ENCODE assay signal across 8 mouse cellular contexts in genomic region chr5:113735345-113736112, GRCm38 (mm10). TPM values are rescaled to one million over a fixed set of nuclear protein-coding genes. Genes with fewer than 3 reads are reported as not detected.
A peak's percentile ranks its signal among the peaks of the same experiment; 100 is the strongest.
DNase-seq lines count a peak whose midpoint lies in the region; ATAC-seq and TF ChIP-seq lines count a peak whose summit lies in the region.

Ficd (plus strand) TSS chr5:113735803.

- H3K27me3 ChIP-seq in kidney, embryonic 14.5 days (ENCODE audit: control insufficient read depth, insufficient read depth, low read length) = no peaks in the 10 kb centered on the region
- H3K27me3 ChIP-seq in limb, embryonic 15.5 days = no peaks in the 10 kb centered on the region

- no peaks in the 10 kb centered on the region for H3K9me3 ChIP-seq in kidney, embryonic 14.5 days (ENCODE audit: control insufficient read depth, low read length)
- no peaks in the 10 kb centered on the region for H3K9me3 ChIP-seq in limb, embryonic 15.5 days

- peak within 1 kb of the TSS; percentile 70 for H3K9ac ChIP-seq in kidney, embryonic 14.5 days (ENCODE audit: low read depth, low read length)
- peak within 1 kb of the TSS; percentile 65 for H3K9ac ChIP-seq in limb, embryonic 15.5 days

- TF ChIP-seq POLR2A in bone marrow macrophage, adult 2 months (IDR thresholded peaks at IDR 0.05; ENCODE audit: borderline replicate concordance, low read depth, low read length) = no peak
- TF ChIP-seq POLR2A in embryonic fibroblast, embryonic 13.5 days (IDR thresholded peaks at IDR 0.05; ENCODE audit: low read depth, low read length) = peak; percentile 90

- H3K27ac ChIP-seq in bone marrow macrophage, adult 2 months (ENCODE audit: insufficient read depth, low read depth, low read length) = peak within 1 kb of the TSS; percentile 73
- peak within 1 kb of the TSS; percentile 67 for H3K27ac ChIP-seq in embryonic fibroblast, embryonic 13.5 days (ENCODE audit: insufficient read depth, low read length)
- H3K27ac ChIP-seq in kidney, embryonic 14.5 days (ENCODE audit: low read depth, low read length) = peak within 1 kb of the TSS; percentile 91
- H3K27ac ChIP-seq in limb, embryonic 15.5 days = peak within 1 kb of the TSS; percentile 95

- ATAC-seq in kidney, embryonic 14.5 days (ENCODE audit: low FRiP score, low TSS enrichment) = peak; percentile 95
- peak; percentile 91 for ATAC-seq in limb, embryonic 15.5 days (ENCODE audit: insufficient number of reproducible peaks, low FRiP score, low TSS enrichment, low read depth)

- 2% methylated on average over 55 of the region's 71 CpGs for WGBS in kidney, embryonic 14.5 days
- 1% methylated on average over 64 of the region's 71 CpGs for WGBS in limb, embryonic 15.5 days

- TF ChIP-seq CTCF in bone marrow macrophage, adult 2 months (IDR thresholded peaks at IDR 0.05; ENCODE audit: low read depth, low read length) = no peak
- no peak for TF ChIP-seq CTCF in embryonic fibroblast, embryonic 13.5 days (IDR thresholded peaks at IDR 0.05; ENCODE audit: borderline replicate concordance, insufficient read depth, low read length)

- peak within 1 kb of the TSS; percentile 75 for H3K4me3 ChIP-seq in bone marrow macrophage, adult 2 months (ENCODE audit: insufficient read depth, low read length)
- H3K4me3 ChIP-seq in embryonic fibroblast, embryonic 13.5 days (ENCODE audit: insufficient read depth, low read length) = peak within 1 kb of the TSS; percentile 51
- peak within 1 kb of the TSS; percentile 65 for H3K4me3 ChIP-seq in kidney, embryonic 14.5 days (ENCODE audit: low read length)
- H3K4me3 ChIP-seq in limb, embryonic 15.5 days = peak within 1 kb of the TSS; percentile 76

- H3K4me2 ChIP-seq in kidney, embryonic 14.5 days (replicated peaks; ENCODE audit: low read depth, low read length) = peak within 1 kb of the TSS; percentile 48
- H3K4me2 ChIP-seq in limb, embryonic 15.5 days = peak within 1 kb of the TSS; percentile 87

- H3K4me1 ChIP-seq in bone marrow macrophage, adult 2 months (ENCODE audit: control insufficient read depth, insufficient read depth, low read length) = peaks cover 10% of the 10 kb centered on the region; the same call in 1 of the 2 replicates
- H3K4me1 ChIP-seq in embryonic fibroblast, embryonic 13.5 days (ENCODE audit: control insufficient read depth, insufficient read depth, low read length) = peaks cover 4% of the 10 kb centered on the region
- H3K4me1 ChIP-seq in kidney, embryonic 14.5 days (ENCODE audit: control insufficient read depth, insufficient read depth, low read length) = peaks cover 7% of the 10 kb centered on the region
- peaks cover 15% of the 10 kb centered on the region for H3K4me1 ChIP-seq in limb, embryonic 15.5 days

- peak; percentile 98 for DNase-seq in A20 (ENCODE audit: low read depth, low spot score)
- peak; percentile 91 to 95 for DNase-seq in heart, adult 9 months (ENCODE audit: low spot score in 2 of 2)
- DNase-seq in monocyte, adult 2 months (ENCODE audit: low read depth in 1 of 2, low spot score in 2 of 2) = peak; percentile 63 to 79
- peak; percentile 93 to 95 for DNase-seq in spleen, postnatal 36 days (ENCODE audit: low spot score in 2 of 2)

- H3K36me3 ChIP-seq in kidney, embryonic 14.5 days (ENCODE audit: control insufficient read depth, insufficient read depth, low read length) = peaks cover 20% of the 10 kb centered on the region
- peaks cover 31% of the 10 kb centered on the region for H3K36me3 ChIP-seq in limb, embryonic 15.5 days

RNA-seq across cellular contexts. Expression of gene Ficd, which starts in this region (rescaled TPM):
- 3.0 and 3.7 TPM in 2 replicates for polyA plus RNA-seq in bone marrow macrophage, adult 2 months (2012; ENCODE audit: insufficient read depth, insufficient read length, missing spikeins)
- 6.0 and 7.1 TPM in 2 replicates for polyA plus RNA-seq in embryonic fibroblast, embryonic 13.5 days (2011; ENCODE audit: insufficient read length, low read depth, missing spikeins)
- 2.2 and 4.3 TPM in 2 replicates for polyA plus RNA-seq in kidney, embryonic 14.5 days (2014; fragmentation: Nextera tagmentation; extraction: Ambion mirVana)
- 9.0 and 9.3 TPM in 2 replicates for polyA plus RNA-seq in limb, embryonic 15.5 days (2015; fragmentation: Nextera tagmentation; extraction: Ambion mirVana)

Comparison
In these comparisons a context has a peak if more than half of its experiments do, and no peak if none do; other contexts are left out.
1. Peak in every context shown above with its lines: DNase-seq, ATAC-seq, H3K4me3 ChIP-seq and H3K27ac ChIP-seq.